Mouse (Mus musculus) common myeloid progenitor, adult 5-6 weeks (primary cell): Measurements from ENCODE around the gene Gas2l3. TPM values are rescaled to one million over a fixed set of nuclear protein-coding genes. Genes with fewer than 3 reads are reported as not detected.

Experiments used
- ATAC-seq: replicated peaks from 2 replicates; pipeline ENCODE4 v1.8.0; 2016; ENCODE audit warnings: low read depth, mild to moderate bottlenecking, moderate TSS enrichment, inconsistent platforms; ENCODE audit not compliant: poor library complexity, severe bottlenecking
- total RNA-seq: library from RNA; stranded (forward); fragments of 200-1000, 187-1606 nt; gene quantifications from 2 replicates; pipeline ENCODE4 v1.2.3, GENCODE M21; 2017

Gene Gas2l3
- 16.4 and 25.9 TPM in 2 replicates for total RNA-seq

DNA sequence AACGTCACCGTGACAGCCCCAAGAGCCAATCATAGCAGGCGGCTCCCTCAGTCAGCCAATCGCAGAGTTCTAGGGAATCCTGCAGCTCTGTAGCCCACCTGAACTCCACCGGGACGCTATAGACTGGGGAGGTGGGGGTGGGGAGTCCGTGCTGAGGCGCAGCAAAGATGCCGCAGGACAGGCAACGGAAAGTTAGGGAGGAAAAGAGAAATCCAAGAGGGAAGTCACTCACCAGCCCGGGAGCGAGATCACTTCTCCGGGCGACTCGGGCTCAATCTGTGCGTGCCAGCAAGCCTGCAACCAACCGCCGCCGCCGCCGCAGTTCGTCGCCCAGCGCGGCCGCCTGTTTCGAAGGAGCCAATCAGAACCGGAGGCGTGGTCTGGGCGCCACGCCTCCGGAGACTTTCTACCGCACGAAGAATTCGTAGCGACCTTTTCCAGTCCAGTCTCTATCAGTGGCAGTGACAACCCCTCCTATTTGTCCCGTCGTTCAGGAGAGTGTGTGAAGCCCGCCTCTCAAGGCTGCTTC is at the start of gene Gas2l3:
Gas2l3 (minus strand) TSS at position 345 of the 529 bp plus-strand sequence.
- ATAC-seq = peak; percentile 86

DNA sequence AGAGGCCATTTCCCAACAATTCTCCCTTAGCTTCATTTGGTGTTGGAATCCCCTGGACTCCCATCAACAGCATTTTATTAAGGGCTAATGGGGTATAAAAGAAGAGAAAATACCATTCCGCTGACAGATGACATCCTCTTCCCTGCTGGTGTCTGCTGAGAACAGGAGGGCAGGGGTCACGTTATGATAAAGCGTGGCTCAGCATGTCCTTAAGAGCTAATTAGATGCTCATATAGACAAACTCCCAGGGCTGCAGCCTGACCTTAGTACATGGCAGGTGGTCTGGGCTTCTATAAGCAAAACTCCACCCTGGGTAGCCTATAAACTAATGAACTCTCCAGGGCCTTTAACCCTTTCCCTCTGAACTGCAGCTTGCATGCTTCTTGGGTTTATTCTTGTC is 47.6 kb upstream of the Gas2l3 start:
- no peak for ATAC-seq

DNA sequence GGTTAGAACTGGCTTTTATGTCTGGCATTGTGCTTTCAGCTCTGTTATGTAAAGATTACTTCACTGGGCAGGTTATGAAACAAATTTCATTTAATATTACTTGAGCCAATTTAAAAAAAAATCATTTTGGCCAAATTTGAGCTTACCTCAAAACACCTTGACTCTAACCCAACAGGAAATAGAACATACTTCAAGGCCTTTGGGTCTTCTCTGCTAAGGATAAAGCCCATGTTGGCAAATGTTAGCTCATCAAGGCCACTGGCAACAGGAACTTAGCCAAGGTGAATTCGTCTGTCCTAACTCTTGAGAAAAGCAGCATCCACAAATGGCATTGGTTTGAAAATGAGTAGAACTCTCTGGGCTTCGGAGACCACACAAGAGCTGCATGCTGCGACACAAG is 46.5 kb upstream of the Gas2l3 start:
- no peak for ATAC-seq

DNA sequence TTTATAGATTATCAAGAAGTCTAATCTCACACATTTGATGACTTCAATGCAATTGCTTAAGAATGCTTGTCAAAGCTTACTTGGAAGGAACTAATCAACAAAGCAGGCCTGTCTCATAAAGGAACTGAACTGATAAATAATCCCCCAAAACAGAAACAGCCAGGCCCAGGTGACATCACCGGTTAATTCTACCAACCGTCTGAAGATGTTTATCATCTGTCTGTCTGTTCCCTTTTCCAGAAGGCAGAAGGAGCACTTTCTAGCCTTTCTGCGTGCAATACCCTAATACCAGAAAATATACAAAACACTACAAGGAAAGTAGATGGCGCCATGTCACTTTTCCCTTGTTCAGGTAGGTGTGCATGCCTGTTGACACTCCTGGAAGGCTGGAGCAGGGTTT is 45.7 kb upstream of the Gas2l3 start:
- no peak for ATAC-seq

DNA sequence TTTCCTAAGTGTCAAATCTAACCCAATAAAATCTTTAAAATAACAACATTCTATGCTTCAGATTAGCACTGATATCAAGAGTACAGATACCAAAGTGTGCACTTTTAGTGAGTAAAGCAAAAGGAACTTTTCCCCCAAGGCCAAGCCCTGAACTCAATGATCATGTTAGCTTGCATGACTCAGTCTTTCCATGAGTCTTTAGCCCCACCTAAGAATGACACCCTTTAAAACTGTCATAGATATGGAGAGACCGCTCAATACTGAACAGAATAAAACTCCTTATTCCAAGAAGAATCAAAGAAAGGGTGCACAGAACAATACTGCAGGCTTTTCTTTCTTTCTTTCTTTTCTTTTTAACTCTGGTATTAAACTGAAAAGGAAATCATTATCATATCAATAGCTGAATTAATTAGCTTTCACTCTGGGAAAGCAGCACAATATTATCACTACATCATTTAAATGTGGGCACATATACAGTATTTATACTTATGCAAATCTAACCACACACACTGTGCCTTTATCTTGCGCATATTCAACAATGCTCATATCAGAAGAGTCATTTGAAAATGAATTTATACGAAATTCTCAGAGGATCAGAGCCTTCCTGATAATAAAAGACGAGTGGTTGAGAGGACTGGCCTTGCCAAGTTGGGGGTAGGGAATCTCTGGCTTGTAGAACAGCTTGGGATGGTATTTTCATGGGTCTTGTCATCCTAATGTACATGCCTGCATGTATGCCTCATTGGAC is 43.4 kb upstream of the Gas2l3 start:
- ATAC-seq = no peak

DNA sequence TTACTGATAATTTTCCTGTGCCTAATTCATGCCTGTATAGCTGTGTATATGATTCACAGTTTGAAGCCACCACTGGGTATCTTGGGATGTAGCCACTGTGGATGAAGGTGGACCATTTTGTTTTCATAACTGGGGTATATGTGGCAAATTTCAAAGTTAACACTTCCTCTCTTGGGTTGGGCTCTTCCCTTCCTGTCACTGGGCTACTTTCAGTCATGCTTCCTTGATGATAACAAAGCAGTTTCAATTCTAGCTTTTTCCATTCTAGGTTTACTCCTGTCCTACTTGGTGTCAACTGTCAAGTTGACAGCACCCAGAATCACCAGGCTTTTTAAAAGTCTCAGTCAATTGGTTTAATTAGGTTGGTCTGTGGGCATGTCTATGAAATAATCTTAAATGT is 41.1 kb upstream of the Gas2l3 start:
- ATAC-seq = peak; percentile 81

DNA sequence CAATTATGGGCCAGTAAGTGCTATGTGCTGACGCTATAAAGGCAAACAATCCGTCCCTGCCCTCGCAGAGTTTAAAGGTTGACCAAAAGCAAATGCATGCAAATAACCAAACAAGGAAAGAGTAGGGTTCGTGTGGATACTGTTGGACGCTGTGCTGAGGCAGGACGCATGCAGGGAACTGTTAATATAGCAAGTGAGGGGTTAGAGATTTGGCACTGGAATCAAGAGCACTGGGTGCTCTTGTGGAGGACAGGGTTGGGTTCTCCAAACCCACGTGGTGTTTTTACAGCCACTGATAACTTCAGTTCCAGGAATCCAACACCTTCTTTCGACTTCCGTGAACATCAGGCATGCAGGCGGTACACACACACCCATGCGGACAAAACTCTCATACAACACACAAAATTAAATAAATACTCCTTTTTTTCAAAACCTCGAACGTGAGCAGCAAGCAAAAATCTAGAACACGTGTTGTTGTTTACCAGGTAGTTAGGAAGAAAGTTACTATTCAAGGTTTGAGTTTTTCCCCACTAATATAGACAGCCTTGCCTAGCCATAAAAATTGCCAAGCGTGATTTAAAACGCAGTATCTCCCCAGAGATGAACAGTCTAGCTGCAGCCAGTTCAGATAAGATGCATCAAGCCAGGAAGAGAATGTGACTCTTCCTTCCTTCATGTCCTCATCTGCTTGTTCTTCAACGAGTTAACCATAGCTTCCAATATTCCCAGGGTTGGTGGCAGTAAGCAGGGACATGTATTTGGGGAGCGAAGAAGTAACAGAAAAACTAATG is 40.2 kb upstream of the Gas2l3 start:
- no peak for ATAC-seq

DNA sequence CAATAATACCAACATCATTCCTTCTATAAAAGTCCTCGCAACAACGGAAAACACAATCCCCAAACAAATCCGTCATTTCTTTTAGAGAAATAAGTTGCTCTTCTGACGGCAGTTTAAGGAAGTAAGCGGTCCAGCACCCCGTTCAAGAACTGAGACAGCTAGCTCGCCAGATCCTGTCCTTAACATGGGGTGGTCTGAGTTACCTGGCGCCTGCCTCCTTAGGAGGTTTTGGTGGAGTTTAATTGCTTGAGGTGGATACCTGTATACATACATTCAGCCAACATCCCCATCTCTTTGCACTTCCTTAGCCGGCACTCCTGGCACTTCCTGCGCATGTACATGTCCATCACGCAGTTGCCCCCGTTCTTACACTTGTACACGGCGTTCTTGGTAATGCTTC is 39.3 kb upstream of the Gas2l3 start:
- no peak for ATAC-seq

DNA sequence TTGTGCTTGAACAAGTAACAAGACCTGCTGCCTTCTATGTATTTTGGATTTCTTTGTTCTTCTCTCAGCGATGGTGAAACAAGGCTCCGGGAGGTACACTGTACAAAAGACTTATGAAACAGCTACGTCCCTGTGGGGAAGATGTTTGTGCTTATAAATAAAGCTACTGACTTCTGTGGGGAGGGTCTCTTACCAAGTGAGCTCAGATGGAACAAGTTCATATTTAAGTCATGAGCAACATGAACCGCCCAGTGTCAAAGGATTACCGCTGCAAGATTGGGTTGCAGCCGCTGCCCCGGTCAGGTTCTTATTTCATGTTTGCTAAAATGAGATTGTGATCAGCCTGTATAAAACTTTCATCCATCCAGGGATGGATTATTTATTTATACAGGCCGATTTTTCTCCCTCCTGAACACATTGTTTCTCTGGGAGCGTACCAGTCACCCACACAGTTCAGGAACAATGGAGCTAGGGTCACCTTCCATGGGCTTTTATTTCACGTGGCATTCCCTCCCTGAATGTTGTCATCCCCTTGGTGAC is 38.4 kb upstream of the Gas2l3 start:
- no peak for ATAC-seq

DNA sequence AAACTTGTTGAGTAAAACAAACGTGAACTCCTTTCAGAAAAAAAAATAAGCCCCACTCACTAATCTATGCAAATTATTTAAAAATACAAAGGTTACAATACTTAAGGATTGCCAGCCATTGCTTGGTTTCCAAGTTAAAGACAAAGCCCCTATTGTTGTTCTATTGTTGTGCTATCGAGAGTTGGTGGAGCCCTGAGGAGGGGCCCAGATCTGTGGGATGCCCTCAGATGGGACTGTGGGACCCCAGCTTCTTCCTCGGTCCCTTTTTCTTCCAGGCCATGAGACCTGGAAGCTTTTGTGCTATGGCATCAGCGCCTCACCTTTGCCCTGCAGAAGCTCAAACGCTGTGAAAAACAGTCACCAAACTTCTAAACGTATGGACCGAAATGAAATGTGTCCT is 37.9 kb upstream of the Gas2l3 start:
- no peak for ATAC-seq

DNA sequence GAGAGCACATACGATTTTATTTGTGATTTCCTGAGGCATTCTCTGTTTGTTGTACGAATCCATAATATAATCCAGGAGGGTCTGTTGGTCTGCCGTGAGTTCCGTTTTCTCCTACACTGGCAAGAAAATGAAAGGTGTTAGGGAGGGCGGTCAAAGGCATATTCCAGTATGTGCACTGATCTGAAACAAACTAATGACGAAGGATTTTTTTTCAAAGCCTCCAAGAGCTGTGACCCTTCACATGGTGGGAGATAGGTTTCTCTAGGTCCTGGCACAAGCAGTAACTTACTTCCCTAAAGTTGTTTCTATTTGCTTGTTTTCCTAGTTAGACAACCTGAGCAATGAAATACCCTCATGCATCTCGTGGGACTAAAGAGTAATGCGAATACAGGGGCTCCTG is 35.0 kb upstream of the Gas2l3 start:
- no peak for ATAC-seq

DNA sequence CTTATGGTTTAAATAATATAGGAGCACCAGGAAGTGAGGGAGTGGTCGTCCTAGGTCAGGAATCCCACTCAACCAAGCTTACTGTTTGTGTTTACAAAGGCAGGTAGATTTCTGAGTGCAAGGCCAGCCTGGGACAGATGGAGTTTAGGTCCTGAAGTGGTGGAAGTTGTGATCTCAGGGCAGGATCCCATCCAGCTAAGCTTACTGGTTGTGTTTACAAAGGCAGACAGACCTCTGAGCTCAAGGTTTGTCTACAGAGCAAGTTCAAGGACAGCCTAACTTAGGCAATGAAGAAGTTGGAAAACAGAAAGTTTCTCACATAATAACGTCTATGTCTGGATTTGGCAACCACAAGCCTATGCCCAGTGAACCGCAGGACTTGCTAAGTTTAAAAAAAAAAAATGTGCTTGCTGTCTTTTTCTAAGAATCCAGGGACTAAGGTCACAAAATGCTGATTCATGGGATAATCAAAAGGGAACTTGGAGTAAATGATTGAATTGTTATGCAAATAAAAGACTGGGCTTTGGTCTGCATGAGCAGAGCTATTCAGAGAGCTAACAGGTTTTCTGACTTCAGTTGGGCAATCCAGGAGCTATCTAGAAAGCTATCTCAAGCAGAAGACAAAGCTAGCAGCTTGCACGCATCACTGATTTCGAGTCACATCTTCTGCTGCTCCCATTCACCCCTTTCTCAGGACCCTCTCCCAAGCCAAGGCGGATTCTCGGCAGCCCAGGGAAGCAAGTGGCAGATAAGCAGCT is 27.0 kb upstream of the Gas2l3 start:
- ATAC-seq = no peak

DNA sequence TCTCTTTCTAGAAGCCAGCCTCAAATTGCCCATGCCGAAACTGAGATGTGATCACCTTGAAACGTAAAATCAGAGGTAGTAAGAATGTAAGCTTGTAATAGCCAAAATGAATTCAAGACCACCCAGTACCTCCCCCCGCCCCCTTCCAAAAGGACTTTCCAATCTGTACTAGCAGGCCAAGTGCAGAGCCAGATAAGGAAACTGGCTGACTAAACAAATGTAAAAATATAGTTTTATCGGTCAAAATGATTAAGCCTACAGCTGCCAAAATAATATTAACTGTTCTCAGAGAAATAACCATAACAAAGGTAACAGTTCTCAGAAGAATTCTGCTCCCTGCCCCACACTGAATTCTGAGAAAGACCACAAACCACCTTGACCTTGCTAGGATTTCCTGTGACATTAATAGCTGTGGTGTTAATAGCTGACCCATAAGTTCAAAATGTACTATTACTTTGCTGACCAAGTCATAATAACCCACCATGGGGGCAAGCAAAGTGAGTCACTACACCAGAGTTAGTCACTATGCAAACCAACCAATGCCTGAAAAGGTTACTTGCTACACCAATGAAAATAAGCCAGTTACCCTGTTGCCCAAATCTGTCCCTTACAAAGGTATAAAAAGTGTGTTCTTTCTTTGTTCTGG is 21.1 kb upstream of the Gas2l3 start:
- ATAC-seq = no peak

DNA sequence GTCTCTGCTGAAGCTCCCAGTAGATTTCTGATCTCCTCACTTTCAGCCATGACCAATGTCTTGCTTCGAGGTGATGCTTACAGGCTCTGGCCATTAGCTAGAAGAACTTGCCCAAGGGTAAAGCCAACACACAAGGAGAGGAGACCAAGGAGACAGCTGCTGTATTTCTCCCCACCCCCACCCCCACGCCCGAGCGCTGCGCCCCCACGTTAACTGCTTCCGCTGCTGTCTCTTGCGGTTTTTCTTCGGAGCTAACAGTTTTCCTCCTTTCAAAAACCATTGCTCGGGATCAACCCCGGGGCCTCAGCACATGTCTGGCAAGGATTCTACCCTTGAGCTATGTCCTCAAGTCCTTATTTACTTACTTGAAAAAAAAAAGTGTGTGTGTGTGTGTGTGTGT is 19.1 kb upstream of the Gas2l3 start:
- no peak for ATAC-seq

DNA sequence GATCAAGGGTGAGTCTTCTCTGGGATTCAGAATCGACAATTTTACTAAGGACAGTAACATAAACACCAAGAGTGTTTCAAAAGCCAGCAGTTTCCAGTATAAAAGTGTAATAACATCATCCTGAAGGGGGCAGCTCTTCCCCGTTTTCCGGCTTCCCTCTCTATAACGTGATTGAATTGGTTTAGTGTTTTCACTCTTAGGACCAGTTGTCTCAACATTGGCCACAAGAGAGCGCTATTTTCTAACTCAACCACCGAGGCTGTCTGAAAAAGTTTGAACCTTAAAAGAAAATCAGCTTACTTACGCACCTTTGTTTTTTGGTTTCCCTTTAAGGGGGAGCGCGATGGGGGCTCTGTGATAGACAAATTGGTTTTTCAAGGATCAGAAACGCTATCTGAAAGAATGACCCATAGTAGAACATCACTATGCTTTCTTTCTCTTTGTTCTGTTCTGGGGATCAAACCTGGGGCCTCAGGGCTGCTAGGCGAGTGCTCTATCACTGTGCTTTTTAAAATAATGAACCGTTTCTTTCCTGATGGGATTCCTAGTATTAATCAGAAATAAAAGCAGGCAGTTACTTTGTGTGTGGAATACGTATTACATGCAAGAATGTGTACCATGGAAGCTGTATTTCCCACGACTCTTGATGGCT is 18.2 kb upstream of the Gas2l3 start:
- peak; percentile 96 for ATAC-seq

DNA sequence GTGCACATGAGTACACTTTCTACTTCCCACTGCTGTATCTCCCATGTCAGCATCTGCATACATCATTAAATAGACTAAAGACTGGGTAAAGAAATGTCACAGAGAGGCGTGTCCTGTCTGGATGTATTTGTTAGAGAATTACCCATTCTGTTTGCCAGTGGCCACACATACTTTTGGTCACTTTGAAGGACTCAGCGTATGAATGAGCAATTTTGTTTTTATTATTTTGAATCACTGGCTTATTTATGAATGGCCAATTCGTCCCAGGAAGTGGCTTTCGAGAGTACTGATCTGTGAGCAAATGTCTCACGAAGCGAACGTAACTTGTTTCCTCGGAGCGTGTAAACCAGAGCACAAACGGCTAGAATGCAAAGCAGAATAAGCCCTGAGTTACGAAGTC is 17.2 kb upstream of the Gas2l3 start:
- ATAC-seq = no peak

DNA sequence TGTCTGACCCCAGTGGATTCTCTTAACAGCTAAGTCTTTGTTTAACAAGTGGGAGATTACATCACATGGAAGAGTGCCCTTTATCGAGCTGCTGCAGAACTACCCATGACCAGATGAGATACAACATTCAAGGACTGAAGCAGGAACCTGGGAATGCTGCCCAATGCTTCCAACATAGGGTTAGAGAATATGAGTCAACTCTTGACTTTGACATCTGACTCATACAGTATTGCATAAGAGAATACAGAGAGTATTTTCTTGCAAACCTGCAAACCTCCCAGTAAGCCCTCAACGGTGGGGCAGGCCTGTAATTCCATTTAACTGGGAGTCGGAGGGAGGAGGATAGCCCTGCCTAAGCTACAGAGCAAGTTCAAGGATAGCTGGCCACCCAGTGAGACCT is 15.0 kb upstream of the Gas2l3 start:
- no peak for ATAC-seq

DNA sequence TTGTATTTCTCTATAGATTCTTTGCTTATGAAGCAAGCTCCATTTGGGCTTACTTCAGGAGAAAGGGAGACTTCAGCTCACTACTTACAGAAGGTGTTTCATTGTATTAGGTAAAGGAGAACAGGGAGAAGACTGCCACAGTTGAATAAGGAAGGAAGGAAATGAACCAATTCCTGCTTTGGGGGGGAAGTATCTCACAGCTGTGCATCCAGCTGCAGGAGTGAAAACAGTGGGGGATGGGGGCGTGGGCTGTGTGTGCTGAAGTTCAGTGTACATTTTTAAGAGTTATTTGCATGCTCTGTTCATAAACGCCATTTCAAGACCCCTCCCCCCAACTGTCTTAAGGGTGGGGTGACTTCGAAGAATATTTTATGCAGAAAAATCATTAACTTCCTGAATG is 10.0 kb upstream of the Gas2l3 start:
- ATAC-seq = peak; percentile 27

DNA sequence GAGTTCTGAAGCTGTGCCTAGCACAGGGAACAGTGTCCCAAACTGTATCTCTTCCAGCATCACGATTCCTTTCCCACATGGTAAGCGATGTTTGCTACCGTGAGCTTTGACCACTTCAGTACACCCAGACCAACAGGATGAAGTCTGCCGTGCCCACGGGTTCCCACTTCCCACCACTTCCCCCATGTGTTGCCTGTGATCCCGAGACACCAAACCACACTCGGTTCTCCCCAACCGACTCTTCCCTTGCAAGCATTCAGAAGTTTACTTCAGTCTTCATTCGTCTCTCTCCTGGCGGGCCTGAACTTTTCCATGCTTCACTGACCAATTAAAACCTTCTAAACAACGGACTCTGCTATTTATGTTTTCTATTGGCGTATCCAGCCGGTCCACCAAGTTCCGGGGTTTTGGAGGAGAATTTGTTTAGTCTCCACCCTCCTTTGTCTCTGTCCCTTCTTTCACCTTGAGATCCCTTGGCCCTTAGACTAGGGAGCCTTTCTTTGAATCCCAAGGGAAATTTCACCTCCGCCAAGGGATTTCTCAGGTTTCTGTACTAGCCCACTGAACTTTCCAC is 9.4 kb upstream of the Gas2l3 start:
- ATAC-seq = peak; percentile 83
